12 mouse cellular contexts compared by ENCODE assay signal in the genomic region with DNA sequence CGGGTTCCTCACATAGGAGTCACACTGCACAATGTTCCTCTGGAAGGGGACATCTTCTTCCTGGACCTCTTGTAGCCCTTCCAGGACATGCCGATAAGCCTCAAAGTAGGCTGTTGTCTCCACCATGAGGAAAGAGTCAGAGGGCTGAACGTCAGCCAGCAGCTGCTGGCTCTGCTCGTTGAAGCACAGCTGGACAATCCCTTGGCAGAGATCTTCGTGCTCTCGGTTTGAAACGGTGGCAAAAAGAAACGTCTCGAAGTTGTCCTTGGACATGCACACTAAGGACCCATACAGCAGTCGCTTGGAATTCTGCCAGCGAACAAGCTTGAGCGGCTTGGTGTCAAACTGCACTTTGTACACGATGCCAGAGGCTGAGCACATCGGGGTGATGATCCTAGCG. TPM values are rescaled to one million over a fixed set of nuclear protein-coding genes. Genes with fewer than 3 reads are reported as not detected.
DNase-seq lines count a peak whose midpoint lies in the region; ATAC-seq and TF ChIP-seq lines count a peak whose summit lies in the region.
"Had no signal": no experiment of that assay in that cellular context is flagged by ENCODE, and none has a peak within 500 bp of the region (broad histone marks: within the 10 kb centered on the region; RNA-seq: fewer than 3 reads in every experiment).

No protein-coding gene starts in this region.

- H3K36me3 ChIP-seq in intestine, postnatal 0 days (ENCODE audit: control insufficient read depth, insufficient read depth): peaks cover 54% of the 10 kb centered on the region

- H3K4me1 ChIP-seq in intestine, postnatal 0 days (replicated peaks; ENCODE audit: control insufficient read depth, insufficient read depth, low read length): 0 out of 2 replicates have a peak, but pooled peaks cover 2% of the 10 kb centered on the region

- H3K4me3 ChIP-seq in intestine, postnatal 0 days (ENCODE audit: low read depth, low read length): no peak overlapping the region
- H3K4me3 ChIP-seq: heart, embryonic 15.5 days; stomach, embryonic 15.5 days had no signal

- 68% methylated on average over 15 of the region's 15 CpGs for WGBS in intestine, postnatal 0 days

- TF ChIP-seq CTCF in intestine, postnatal 0 days (IDR thresholded peaks at IDR 0.05; ENCODE audit: low read depth): no peak

- no peaks in the 10 kb centered on the region for H3K27me3 ChIP-seq in intestine, postnatal 0 days (replicated peaks; ENCODE audit: control insufficient read depth, insufficient read depth, low read length)
- H3K27me3 ChIP-seq: heart, embryonic 15.5 days; stomach, embryonic 15.5 days had no signal

- H3K27ac ChIP-seq in intestine, postnatal 0 days (ENCODE audit: low read depth, low read length): no peak overlapping the region
- H3K27ac ChIP-seq: heart, embryonic 15.5 days; stomach, embryonic 15.5 days had no signal

- H3K9me3 ChIP-seq in intestine, postnatal 0 days (ENCODE audit: control insufficient read depth): no peaks in the 10 kb centered on the region
- H3K9me3 ChIP-seq: heart, embryonic 15.5 days; stomach, embryonic 15.5 days had no signal

- peak; percentile 45 to 50 for DNase-seq in cerebellum, postnatal 10 days
- DNase-seq in cerebellum, adult 11 months: no peak
- peak; percentile 57 for DNase-seq in ovary, adult 18-20 months (ENCODE audit: low spot score)
- no peak for DNase-seq in ovary, postnatal 10 days (ENCODE audit: low spot score)
- DNase-seq in kidney, postnatal 36 days: peak; percentile 67 to 75
- DNase-seq in testis, postnatal 10 days (ENCODE audit: low spot score): peak; percentile 83
- DNase-seq: cerebellum, adult 9-10 months; retina, postnatal 1 day had no signal

- ATAC-seq in intestine, postnatal 0 days: no peak
- ATAC-seq in monocyte, adult 5-6 weeks (replicated peaks; ENCODE audit: insufficient number of reproducible peaks, low FRiP score, low TSS enrichment, poor library complexity, severe bottlenecking): no peak

- H3K9ac ChIP-seq in intestine, postnatal 0 days (ENCODE audit: low read depth, low read length): no peak overlapping the region
- H3K9ac ChIP-seq: heart, embryonic 15.5 days; stomach, embryonic 15.5 days had no signal

- no peak overlapping the region for H3K4me2 ChIP-seq in intestine, postnatal 0 days (replicated peaks; ENCODE audit: low read depth)
- H3K4me2 ChIP-seq: heart, embryonic 15.5 days; stomach, embryonic 15.5 days had no signal

RNA-seq across cellular contexts. Expression of a gene that starts 7.4 kb away (rescaled TPM):
- polyA plus RNA-seq in intestine, postnatal 0 days (2015; fragmentation: Nextera tagmentation; extraction: Ambion mirVana): 13.1 and 15.2 TPM in 2 replicates
- total RNA-seq in monocyte, adult 5-6 weeks (2017): 25.0 to 58.3 TPM (median 29.7 TPM) in 3 replicates

RNA-seq across cellular contexts. Expression of a gene that starts 40.4 kb away (rescaled TPM):
- polyA plus RNA-seq in intestine, postnatal 0 days (2015; fragmentation: Nextera tagmentation; extraction: Ambion mirVana): 15.8 and 16.3 TPM in 2 replicates
- total RNA-seq in monocyte, adult 5-6 weeks (2017): 80.0 to 90.5 TPM (median 85.6 TPM) in 3 replicates

RNA-seq across cellular contexts. Expression of a gene that starts 59.3 kb away (rescaled TPM):
- 30.0 and 31.0 TPM in 2 replicates for polyA plus RNA-seq in intestine, postnatal 0 days (2015; fragmentation: Nextera tagmentation; extraction: Ambion mirVana)
- total RNA-seq in monocyte, adult 5-6 weeks (2017): 48.5 to 62.6 TPM (median 52.8 TPM) in 3 replicates

Comparison
In these comparisons a context has a peak if more than half of its experiments do, and no peak if none do; other contexts are left out.
1. DNase-seq: peak in cerebellum, postnatal 10 days (2 of 2), ovary, adult 18-20 months (single experiment), kidney, postnatal 36 days (2 of 2) and testis, postnatal 10 days (single experiment); none in cerebellum, adult 11 months (single experiment) and ovary, postnatal 10 days (single experiment).